Mouse (Mus musculus) lung, postnatal 36 days (tissue): ENCODE results near the gene Cfap70.

ENCODE experiments used
- DNase-seq: peaks from one replicate; pipeline ENCODE4 v3.0.0; 2022; ENCODE audit warnings: mixed read lengths

The Cfap70 gene

DNA sequence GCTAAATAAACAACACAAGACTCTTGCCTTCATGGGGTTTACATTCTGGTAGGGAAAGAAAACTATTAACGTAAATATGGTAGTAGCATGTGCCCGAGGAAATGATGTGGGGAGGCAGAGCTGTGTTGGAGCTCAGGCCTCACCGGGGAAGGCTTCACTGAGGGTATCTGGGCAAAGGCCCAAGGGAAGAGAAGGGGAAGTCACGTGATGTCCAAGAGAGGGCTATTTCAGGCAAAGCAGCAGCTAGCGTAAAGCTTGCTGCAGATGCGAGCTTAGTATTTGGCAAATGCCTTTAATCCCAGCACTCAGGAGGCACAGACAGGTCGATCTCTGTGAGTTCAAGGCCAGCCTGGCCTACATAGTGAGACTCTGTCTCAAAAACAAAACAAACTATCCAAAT lies 29.8 kb downstream of the Cfap70 start:
- peak; percentile 4 for DNase-seq

DNA sequence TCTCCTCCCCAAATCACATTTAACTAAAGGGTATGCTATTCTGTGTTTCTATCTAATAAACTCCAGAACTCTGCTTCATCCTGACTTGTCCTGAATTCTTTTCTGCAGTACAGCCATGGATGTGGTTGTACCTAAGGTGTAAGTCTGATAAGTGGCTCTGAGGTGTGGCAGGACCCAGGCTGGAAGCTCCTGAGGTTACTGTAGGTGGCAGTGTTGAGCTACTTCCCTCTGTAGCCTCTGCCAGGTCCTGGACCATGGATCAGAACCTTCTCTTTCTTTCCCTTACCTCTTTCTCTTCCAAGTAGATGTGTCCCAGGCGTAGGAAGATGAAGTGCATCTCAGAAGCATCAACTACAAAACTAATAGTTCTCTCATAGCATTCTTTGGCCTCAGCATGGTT lies 52.0 kb downstream of the Cfap70 start:
- DNase-seq = peak; percentile 57

DNA sequence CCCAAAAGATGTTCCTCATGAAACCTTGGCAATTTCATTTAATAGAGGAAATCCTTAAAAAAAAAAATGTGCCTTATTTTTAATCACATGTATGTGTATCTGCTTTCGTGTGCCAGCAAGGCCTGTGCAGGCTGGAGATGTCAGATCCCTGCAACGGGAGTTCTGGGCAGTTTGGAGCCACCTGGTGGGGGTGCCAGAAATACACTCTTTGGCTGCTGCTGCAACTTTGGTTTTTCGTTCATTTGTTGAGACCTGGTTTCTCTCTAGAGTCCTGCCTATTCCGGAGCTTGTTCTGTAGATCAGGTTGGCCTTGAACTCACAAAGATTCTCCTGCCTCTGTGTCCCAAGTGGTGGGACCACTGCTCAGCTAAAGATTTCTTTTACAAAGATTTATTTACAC lies 53.2 kb downstream of the Cfap70 start:
- peak; percentile 31 for DNase-seq

GRCm38 (mm10) chr14:20397220-20397619 lies 54.8 kb downstream of the Cfap70 start:
- DNase-seq = no peak

DNA sequence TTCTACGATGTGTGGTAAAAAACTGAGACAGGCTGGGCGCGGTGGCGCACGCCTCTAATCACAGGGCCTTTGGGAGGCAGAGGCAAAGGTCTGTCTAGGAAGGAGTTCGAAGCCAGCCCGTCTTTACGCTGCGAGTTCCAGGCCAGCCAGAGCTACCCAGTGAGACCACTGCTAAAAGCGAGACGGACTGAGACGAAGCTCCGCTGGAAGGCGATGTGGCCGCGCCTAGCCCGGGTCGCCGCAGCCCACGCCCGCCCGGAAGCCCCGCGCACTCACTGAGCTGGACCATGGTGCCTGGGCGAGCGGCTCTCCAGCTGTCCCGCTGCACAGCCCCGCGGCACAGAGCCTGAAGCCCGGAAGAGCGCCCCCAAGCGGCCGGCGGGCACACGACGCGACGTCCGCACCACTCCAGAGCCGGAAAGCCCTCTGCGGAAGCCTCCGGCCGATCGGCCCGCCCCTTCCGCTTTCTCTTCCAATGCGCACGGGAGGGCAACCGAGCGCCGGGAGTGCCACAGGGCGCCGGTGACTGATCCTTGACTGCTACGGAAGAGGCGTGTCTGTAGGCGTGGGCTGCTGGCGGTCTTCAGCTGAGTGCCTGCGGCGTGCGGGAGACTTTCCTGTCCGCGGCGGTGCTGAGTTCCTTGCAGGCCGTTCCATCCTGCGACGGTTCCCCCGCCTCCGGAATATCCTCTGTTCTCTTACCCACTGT lies 58.7 kb downstream of the Cfap70 start, which contains the start of gene Mrps16:
Gene Mrps16, minus strand, starts transcription at position 430 of the 709 bp plus-strand sequence.
- DNase-seq = peak; percentile 98

DNA sequence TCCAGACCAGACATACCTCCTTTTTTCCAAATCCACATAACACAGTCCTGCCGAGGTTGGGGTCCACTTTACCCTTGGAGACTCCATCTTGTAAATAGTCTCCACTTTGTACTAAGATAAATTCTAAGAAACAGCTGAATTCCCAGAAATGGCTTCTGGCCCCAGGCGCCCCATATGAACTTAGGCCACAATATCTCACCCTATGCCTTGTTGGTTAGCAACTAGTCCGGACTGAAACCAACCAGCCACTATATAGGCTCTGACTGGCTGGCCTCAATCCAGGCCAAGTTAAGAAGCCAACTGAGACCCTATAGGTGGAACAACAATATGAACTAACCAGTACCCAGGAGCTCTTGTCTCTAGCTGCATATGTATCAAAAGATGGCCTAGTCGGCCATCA lies 59.7 kb downstream of the Cfap70 start:
- DNase-seq = no peak

DNA sequence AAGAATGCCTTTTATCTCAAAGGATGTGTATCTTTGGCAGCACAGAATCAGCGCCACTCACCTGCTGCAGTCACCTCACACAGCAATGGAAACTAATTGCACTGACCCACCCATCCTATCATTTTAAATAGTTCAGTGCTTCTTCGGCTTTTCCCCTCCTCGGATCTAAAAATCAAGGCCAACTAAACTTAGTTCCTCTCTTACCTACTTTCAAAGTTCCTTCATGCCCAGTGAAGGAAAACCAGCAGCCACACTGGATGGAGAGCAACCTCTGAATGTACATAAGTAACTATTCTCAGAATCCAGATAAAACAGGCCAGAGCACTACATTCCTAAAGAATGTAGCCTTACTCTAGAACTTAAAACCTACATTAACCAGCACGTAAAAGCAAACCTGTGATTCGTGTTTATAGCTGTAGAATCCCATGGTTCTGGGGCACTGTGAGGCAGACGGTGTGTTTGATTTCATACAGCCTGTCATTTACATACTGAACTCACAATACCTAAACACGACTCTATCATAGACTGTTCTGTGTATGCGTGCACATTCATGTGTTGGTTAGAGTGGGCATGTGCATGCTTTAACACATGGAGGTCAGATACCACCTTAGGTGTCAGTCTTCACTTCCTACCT lies 62.5 kb downstream of the Cfap70 start:
- DNase-seq = no peak

- peak; percentile 97 for DNase-seq
Observed at GRCm38 (mm10) chr14:20388441-20389129, 63.4 kb downstream of the Cfap70 start, which contains the start of gene Dnajc9. Dnajc9 (minus strand) TSS chr14:20388910.

DNA sequence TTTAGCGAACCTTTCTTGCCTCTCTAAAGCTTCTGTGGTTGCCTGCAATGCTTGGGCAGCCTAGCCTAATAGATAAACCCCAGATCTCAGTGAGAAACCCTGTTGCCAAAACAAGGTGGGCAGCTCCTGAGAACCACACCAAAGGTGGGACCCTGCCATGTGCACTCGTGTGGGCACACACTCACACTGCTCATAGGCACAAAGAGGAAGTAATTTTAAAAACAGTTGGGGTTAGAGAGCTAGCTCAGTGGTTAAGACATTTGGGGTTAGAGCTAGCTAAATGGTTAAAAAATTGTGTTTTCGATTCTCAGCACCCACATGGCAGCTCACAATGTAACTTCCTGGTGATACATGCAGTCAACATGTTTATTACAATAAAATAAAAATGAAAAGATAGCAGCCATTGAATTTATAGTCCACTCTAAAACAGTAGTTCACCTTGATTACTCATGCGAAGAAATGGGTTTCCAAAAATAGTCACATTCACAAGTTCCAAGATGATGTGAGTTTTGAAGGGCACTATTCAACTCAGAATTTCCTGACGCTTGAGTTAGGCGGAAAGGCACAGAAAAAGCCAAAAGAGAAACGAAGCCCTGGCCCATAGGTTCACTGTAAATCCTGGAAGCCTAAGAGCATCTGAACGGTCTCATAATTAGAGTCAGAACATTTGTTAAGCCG lies 72.1 kb downstream of the Cfap70 start:
- DNase-seq = peak; percentile 34

DNA sequence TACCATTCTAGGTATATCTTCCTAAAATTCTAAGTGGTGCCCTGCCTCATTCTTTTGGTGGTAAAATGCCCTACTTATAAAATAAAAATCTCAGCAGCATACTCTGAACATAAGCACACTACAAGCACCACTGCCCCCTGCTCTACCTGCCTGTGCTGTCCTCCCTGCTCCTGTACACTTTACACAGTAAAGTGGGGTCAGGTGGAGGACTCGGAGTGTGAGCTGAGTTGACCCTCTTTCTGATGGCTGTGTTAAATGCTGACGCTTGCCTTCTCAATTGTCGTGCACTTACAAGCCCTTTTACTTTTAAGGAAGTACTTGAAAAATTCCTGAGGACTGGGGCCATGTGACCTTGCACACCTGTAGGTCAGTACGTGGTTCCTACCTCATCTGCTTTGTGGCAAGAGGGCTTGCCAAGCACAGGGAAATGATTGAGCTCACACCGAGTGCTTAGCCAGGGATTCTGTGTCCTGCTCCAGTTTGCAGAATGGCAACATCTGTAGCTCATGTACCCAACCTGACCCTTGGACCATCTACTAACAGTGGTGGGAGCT lies 72.9 kb downstream of the Cfap70 start:
- peak; percentile 73 for DNase-seq

GRCm38 (mm10) chr14:20378313-20379061 lies 73.5 kb downstream of the Cfap70 start:
- peak; percentile 72 for DNase-seq

GRCm38 (mm10) chr14:20377112-20377521 lies 74.9 kb downstream of the Cfap70 start:
- no peak for DNase-seq

GRCm38 (mm10) chr14:20371854-20372253 lies 80.2 kb downstream of the Cfap70 start:
- DNase-seq = no peak

DNA sequence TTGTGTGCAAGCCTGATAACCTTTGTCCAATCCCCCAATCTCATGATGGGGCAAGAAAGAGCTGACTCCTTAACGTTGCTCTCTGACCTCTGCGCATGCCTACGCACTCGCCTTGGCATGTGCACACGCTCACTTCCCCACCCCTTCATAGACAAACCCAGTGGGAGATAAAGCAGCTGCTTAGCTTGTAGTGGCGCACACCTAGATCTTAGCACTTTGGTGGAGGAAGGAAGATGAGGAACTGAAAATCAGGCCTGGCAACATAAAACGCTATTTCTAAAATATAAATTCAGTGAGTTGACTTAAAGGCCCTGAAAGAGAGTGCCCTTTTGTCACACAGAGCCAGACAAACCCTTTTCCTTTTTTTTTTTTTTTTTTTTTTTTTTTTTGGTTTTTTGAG lies 81.2 kb downstream of the Cfap70 start:
- DNase-seq = no peak

- DNase-seq = peak; percentile 7
Observed at GRCm38 (mm10) chr14:20368271-20368670, 83.8 kb downstream of the Cfap70 start.

- peak; percentile 28 for DNase-seq
Observed at GRCm38 (mm10) chr14:20363230-20363629, 88.8 kb downstream of the Cfap70 start.

DNA sequence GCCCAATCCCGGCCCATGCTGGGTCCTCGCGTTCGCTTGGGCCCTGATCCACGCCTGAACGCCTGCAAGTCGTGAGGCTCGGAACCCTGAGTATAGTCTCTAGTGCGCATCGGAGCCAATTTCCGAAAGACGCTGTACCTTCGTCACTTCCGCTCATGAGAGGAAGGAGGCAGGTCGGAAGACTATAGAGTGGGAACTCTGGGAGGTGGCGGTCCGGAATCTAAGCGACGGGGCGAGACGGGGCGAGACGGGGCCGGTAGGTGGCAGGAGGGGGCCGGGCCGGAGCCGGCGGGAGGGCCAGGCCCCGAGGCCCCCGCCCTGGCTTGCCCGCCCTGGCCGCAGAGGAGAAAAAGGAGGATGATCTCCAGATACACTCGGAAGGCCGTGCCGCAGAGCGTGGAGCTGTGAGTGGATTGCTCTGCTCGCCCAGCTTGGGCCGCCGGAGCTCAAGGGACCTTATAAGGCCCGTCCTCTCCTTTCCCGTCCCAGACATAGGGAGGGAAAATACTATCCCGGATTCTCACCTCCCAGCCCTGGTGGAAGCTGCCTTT lies 104.0 kb downstream of the Cfap70 start, which contains the start of the genes Ecd and Fam149b:
Gene Ecd, minus strand, starts transcription at position 131 of the 551 bp plus-strand sequence.
Gene Fam149b, plus strand, starts transcription at position 172 of the 551 bp plus-strand sequence.
- DNase-seq = peak; percentile 96

GRCm38 (mm10) chr14:20347441-20347990 lies 104.5 kb downstream of the Cfap70 start:
- no peak for DNase-seq

GRCm38 (mm10) chr14:20345885-20346284 lies 106.1 kb downstream of the Cfap70 start:
- no peak for DNase-seq
